Mouse (Mus musculus): ENCODE data around the gene Vwa8. TPM values are rescaled to one million over a fixed set of nuclear protein-coding genes. Genes with fewer than 3 reads are reported as not detected.
A peak's percentile ranks its signal among the peaks of the same experiment; 100 is the strongest.

Vwa8 gene
- polyA plus RNA-seq, 1 experiment from 2014 or later = 5.5 TPM

DNA sequence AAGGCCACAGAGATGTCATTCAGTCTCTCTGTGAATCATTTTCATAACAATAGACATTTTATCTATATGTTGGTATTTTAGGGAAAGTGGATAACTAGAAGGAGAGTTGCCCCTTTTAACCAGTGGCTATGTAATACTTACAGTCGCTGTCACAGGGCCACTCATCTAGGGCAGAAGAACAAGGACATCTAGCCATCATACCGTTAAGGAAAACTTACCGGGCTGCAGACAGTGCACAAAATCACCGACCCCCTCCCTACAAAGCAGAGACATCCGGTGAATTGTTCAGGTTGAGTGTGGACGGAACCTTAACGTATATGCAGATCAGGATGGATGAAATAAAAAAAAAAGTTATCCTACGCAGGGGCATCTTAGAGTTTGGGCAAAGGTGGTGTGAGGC lies 310.6 kb downstream of the Vwa8 start:
- no peaks in the 10 kb centered on the region for H3K27me3 ChIP-seq (replicated peaks; ENCODE audit: control insufficient read depth, insufficient read depth, low read length)
- no peak overlapping the region for H3K9ac ChIP-seq (ENCODE audit: low read length)
- H3K27ac ChIP-seq (ENCODE audit: low read depth, low read length) = no peak overlapping the region
- ATAC-seq (no peak), DNase-seq (ENCODE audit: low spot score) (no peak)
- H3K4me1 ChIP-seq (ENCODE audit: control insufficient read depth, insufficient read depth, low read length) = peaks cover 9% of the 10 kb centered on the region; the same call in 1 of the 2 replicates
- H3K36me3 ChIP-seq (ENCODE audit: control insufficient read depth, insufficient read depth, low read length) = no peaks in the 10 kb centered on the region
- H3K4me2 ChIP-seq (ENCODE audit: low read length) = no peak overlapping the region
- WGBS = 89% methylated on average over 8 of the region's 8 CpGs
- H3K4me3 ChIP-seq (ENCODE audit: low read depth, low read length) = no peak overlapping the region
- no peaks in the 10 kb centered on the region for H3K9me3 ChIP-seq (replicated peaks; ENCODE audit: control insufficient read depth, low read length)

DNA sequence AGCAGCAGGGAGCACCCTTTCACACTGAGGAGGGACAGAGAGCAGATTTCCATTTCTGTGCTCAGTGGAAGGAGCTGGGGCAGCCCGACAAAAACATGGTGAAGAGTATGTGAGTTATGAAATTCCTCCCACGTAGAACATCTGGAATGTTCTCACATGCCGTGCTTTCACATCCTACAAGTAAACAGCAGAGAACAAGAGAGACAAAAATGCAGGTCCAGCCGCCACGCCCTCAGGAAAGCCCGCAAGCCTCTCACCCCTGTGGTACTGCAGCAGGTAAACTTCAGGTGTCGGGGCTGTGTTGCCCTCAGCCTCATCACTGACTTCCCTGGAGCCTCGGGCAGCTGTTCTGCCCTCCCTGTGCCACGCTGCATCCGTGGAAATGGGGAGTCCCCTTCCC lies 311.6 kb downstream of the Vwa8 start:
- no peak for DNase-seq (ENCODE audit: low spot score)
- Histone ChIP-seq H3K4me1 (ENCODE audit: control insufficient read depth, insufficient read depth, low read length) (peaks cover 6% of the 10 kb centered on the region; the same call in 1 of the 2 replicates), H3K9ac (ENCODE audit: low read length) (no peak overlapping the region), H3K9me3 (replicated peaks; ENCODE audit: control insufficient read depth, low read length) (no peaks in the 10 kb centered on the region), H3K4me3 (ENCODE audit: low read depth, low read length) (no peak overlapping the region), H3K27ac (ENCODE audit: low read depth, low read length) (no peak overlapping the region), H3K4me2 (ENCODE audit: low read length) (no peak overlapping the region), H3K36me3 (ENCODE audit: control insufficient read depth, insufficient read depth, low read length) (no peaks in the 10 kb centered on the region), H3K27me3 (replicated peaks; ENCODE audit: control insufficient read depth, insufficient read depth, low read length) (no peaks in the 10 kb centered on the region)
- ATAC-seq = no peak
- WGBS = 87% methylated on average over 10 of the region's 10 CpGs

DNA sequence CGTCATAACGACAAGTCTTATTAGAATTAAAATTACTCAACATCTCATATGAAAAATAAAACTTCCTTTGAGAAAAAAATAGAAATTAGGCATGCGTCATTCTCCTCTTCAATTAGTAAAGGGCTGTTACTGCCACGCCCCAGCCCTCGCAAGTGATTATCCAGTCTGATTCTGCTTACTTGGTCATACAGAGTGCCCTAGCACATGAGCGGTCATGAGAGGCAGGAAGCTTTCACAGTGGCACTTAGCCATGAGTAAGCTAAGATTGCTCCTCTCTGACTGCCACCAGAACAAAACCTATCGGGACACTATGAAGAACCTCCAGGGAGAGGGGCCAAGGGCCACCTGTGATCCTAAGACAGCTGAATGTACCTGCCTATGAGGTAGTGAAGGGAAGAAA lies 312.1 kb downstream of the Vwa8 start:
- no peak for DNase-seq (ENCODE audit: low spot score)
- Histone ChIP-seq H3K4me1 (ENCODE audit: control insufficient read depth, insufficient read depth, low read length) (peaks cover 6% of the 10 kb centered on the region; the same call in 1 of the 2 replicates), H3K9ac (ENCODE audit: low read length) (no peak overlapping the region), H3K27ac (ENCODE audit: low read depth, low read length) (no peak overlapping the region), H3K4me3 (ENCODE audit: low read depth, low read length) (no peak overlapping the region), H3K4me2 (ENCODE audit: low read length) (no peak overlapping the region), H3K27me3 (replicated peaks; ENCODE audit: control insufficient read depth, insufficient read depth, low read length) (no peaks in the 10 kb centered on the region), H3K9me3 (replicated peaks; ENCODE audit: control insufficient read depth, low read length) (no peaks in the 10 kb centered on the region), H3K36me3 (ENCODE audit: control insufficient read depth, insufficient read depth, low read length) (no peaks in the 10 kb centered on the region)
- WGBS = 87% methylated on average over 7 of the region's 7 CpGs
- no peak for ATAC-seq

DNA sequence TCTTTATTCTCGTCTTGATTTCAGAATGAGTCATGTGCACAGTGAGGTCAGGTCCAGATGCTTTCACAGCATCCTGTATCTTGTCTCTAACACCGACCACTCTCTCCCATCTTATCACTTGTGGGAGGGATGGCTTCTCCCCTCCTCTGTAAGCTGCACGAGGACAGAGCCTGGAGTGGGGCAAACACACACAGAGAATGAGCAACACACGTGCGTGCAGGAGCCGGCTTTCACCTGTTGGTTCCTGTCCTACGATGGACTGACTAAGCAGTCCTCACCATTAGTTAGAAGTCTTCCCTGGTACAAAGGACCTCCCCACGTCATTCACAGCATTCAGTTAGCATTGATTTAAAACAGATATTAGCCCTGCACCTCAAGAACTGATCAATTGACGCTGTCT lies 312.9 kb downstream of the Vwa8 start:
- Histone ChIP-seq H3K9me3 (replicated peaks; ENCODE audit: control insufficient read depth, low read length) (no peaks in the 10 kb centered on the region), H3K9ac (ENCODE audit: low read length) (no peak overlapping the region), H3K4me3 (ENCODE audit: low read depth, low read length) (no peak overlapping the region), H3K36me3 (ENCODE audit: control insufficient read depth, insufficient read depth, low read length) (no peaks in the 10 kb centered on the region), H3K27me3 (replicated peaks; ENCODE audit: control insufficient read depth, insufficient read depth, low read length) (no peaks in the 10 kb centered on the region), H3K27ac (ENCODE audit: low read depth, low read length) (no peak overlapping the region), H3K4me2 (ENCODE audit: low read length) (no peak overlapping the region), H3K4me1 (ENCODE audit: control insufficient read depth, insufficient read depth, low read length) (peaks cover 6% of the 10 kb centered on the region; the same call in 1 of the 2 replicates)
- 87% methylated on average over 9 of the region's 9 CpGs for WGBS
- ATAC-seq (no peak), DNase-seq (ENCODE audit: low spot score) (no peak)

DNA sequence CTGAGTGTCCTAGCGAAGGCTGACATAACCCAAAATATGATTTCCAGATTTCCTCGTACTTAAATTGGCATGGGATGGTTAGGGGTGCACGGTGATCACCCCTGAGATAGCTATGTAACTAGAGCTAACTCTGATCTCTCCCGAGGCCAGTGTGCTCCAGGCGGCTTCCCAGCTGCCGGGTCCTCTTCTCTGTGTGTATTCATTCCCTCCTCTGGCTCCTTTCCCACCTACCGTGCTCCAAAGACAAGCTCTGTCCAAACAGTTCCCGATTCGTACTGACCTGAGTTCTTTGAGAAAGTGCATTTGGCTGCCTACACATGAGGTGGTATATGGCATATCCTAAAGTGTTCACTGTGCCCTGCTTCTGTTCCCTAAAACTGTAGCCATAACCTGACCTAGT lies 313.8 kb downstream of the Vwa8 start:
- Histone ChIP-seq H3K36me3 (ENCODE audit: control insufficient read depth, insufficient read depth, low read length) (no peaks in the 10 kb centered on the region), H3K9me3 (replicated peaks; ENCODE audit: control insufficient read depth, low read length) (no peaks in the 10 kb centered on the region), H3K4me2 (ENCODE audit: low read length) (no peak overlapping the region), H3K4me3 (ENCODE audit: low read depth, low read length) (no peak overlapping the region), H3K27me3 (replicated peaks; ENCODE audit: control insufficient read depth, insufficient read depth, low read length) (no peaks in the 10 kb centered on the region), H3K27ac (ENCODE audit: low read depth, low read length) (no peak overlapping the region), H3K9ac (ENCODE audit: low read length) (no peak overlapping the region), H3K4me1 (ENCODE audit: control insufficient read depth, insufficient read depth, low read length) (peaks cover 2% of the 10 kb centered on the region; the same call in 1 of the 2 replicates)
- 45% methylated on average over 9 of the region's 9 CpGs for whole genome bisulfite sequencing
- no peak for ATAC-seq
- DNase-seq (ENCODE audit: low spot score) = no peak

DNA sequence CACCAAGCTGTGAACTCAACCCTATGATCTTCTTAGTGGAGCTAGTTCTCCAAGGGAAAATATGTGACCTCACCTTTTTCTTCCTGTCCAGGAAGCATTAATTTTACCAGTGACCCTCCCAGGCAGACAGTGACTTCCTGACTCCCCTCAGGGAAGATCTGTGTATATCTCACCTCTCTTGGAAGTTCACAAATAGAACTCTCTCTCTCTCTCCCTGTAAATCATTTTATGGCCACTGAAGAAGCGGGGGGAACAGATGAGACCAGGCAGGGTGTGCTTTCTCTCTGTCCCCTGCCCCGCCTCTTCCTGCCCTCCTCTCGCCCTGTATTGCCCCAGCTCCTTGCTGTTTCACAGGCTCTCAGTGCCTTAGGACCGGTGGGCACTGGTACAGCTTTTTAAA lies 315.5 kb downstream of the Vwa8 start:
- Histone ChIP-seq H3K27me3 (replicated peaks; ENCODE audit: control insufficient read depth, insufficient read depth, low read length) (no peaks in the 10 kb centered on the region), H3K36me3 (ENCODE audit: control insufficient read depth, insufficient read depth, low read length) (no peaks in the 10 kb centered on the region), H3K9me3 (replicated peaks; ENCODE audit: control insufficient read depth, low read length) (no peaks in the 10 kb centered on the region), H3K27ac (ENCODE audit: low read depth, low read length) (no peak overlapping the region), H3K4me1 (ENCODE audit: control insufficient read depth, insufficient read depth, low read length) (no peaks in the 10 kb centered on the region), H3K9ac (ENCODE audit: low read length) (no peak overlapping the region), H3K4me2 (ENCODE audit: low read length) (no peak overlapping the region), H3K4me3 (ENCODE audit: low read depth, low read length) (no peak overlapping the region)
- ATAC-seq (no peak), DNase-seq (ENCODE audit: low spot score) (no peak)
- 86% methylated on average over 4 of the region's 4 CpGs for WGBS

DNA sequence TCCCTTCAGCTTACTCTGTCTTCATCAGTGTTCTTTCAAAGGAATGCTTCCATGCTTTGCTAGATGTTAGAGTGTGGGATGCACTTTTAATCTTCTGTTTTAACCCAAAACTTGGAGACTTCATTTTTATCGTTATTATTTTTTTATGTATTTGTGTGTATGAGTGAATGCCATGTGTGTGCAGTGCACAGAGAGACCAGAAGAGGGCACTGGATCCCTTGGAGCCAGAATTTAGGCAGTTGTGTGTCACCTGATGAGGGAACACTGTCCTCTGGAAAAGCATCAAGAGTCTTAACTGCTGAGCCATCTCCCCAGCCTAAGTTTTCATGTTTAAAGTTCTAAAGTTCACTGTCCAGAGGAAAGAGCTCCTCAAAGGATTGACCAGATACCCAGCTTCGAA lies 316.1 kb downstream of the Vwa8 start:
- H3K27me3 ChIP-seq (replicated peaks; ENCODE audit: control insufficient read depth, insufficient read depth, low read length) = no peaks in the 10 kb centered on the region
- H3K4me2 ChIP-seq (ENCODE audit: low read length) = no peak overlapping the region
- ATAC-seq (no peak), DNase-seq (ENCODE audit: low spot score) (no peak)
- H3K9ac ChIP-seq (ENCODE audit: low read length) = no peak overlapping the region
- H3K36me3 ChIP-seq (ENCODE audit: control insufficient read depth, insufficient read depth, low read length) = no peaks in the 10 kb centered on the region
- no peak overlapping the region for H3K27ac ChIP-seq (ENCODE audit: low read depth, low read length)
- H3K4me3 ChIP-seq (ENCODE audit: low read depth, low read length) = no peak overlapping the region
- H3K9me3 ChIP-seq (replicated peaks; ENCODE audit: control insufficient read depth, low read length) = no peaks in the 10 kb centered on the region
- no peaks in the 10 kb centered on the region for H3K4me1 ChIP-seq (ENCODE audit: control insufficient read depth, insufficient read depth, low read length)
- WGBS = 94% methylated on average over 2 of the region's 2 CpGs

DNA sequence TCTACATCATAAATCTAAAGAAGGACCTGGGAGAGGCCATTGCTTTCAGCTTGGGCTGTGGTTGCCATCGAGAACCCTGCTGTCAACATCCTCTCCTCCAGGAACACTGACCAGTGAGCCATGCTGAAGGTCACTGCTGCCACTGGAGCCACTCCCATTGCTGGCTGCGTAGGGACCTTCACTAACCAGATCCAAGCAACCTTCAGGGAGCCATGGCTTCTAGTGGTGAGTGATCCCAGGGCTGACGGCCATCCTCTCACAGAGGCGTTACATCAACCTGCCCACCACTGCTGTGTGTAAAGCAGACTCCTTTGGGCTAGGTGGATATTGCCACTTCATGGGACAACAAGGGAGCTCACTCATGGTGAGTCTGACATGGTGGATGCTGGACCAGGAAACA lies 325.7 kb downstream of the Vwa8 start:
- ATAC-seq (no peak), DNase-seq (ENCODE audit: low spot score) (no peak)
- no peaks in the 10 kb centered on the region for H3K36me3 ChIP-seq (ENCODE audit: control insufficient read depth, insufficient read depth, low read length)
- H3K9ac ChIP-seq (ENCODE audit: low read length) = no peak overlapping the region
- WGBS = 96% methylated on average over 4 of the region's 4 CpGs
- H3K4me2 ChIP-seq (ENCODE audit: low read length) = no peak overlapping the region
- no peaks in the 10 kb centered on the region for H3K9me3 ChIP-seq (replicated peaks; ENCODE audit: control insufficient read depth, low read length)
- H3K4me3 ChIP-seq (ENCODE audit: low read depth, low read length) = no peak overlapping the region
- H3K4me1 ChIP-seq (ENCODE audit: control insufficient read depth, insufficient read depth, low read length) = no peaks in the 10 kb centered on the region
- H3K27ac ChIP-seq (ENCODE audit: low read depth, low read length) = no peak overlapping the region
- H3K27me3 ChIP-seq (replicated peaks; ENCODE audit: control insufficient read depth, insufficient read depth, low read length) = no peaks in the 10 kb centered on the region

DNA sequence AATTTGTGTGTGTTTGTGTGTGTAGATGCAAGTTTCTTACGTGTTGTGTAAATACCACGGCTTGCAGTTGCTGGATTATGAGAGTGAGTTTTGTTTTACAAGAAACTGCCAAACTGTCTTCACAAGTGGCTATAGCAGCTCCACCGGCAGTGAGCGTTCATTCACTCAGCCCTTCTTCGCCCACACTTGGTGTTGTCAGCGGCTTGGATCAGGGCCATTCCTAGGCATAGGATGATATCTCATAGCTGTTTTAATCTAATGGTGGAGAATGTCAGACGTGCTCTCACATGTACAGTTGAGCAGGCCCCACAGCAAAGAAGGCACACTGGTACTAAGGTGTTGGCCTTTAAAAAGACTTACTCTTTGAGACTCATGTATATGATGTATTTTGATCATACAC lies 328.9 kb downstream of the Vwa8 start:
- Histone ChIP-seq H3K9me3 (replicated peaks; ENCODE audit: control insufficient read depth, low read length) (no peaks in the 10 kb centered on the region), H3K4me3 (ENCODE audit: low read depth, low read length) (no peak overlapping the region), H3K27me3 (replicated peaks; ENCODE audit: control insufficient read depth, insufficient read depth, low read length) (no peaks in the 10 kb centered on the region), H3K4me1 (ENCODE audit: control insufficient read depth, insufficient read depth, low read length) (no peaks in the 10 kb centered on the region), H3K27ac (ENCODE audit: low read depth, low read length) (no peak overlapping the region), H3K36me3 (ENCODE audit: control insufficient read depth, insufficient read depth, low read length) (no peaks in the 10 kb centered on the region), H3K4me2 (ENCODE audit: low read length) (no peak overlapping the region), H3K9ac (ENCODE audit: low read length) (no peak overlapping the region)
- DNase-seq (ENCODE audit: low spot score) = peak; percentile 36
- no peak for ATAC-seq
- WGBS = 79% methylated on average over 7 of the region's 7 CpGs

Measured in forebrain, embryonic 14.5 days (tissue).